Mouse (Mus musculus) neural tube, embryonic 10.5 days (tissue): ENCODE measurements around the gene Hpse.

Experiments
- DNase-seq: peaks from one replicate; pipeline ENCODE4 v3.0.0-alpha.2; 2017; ENCODE audit warnings: low spot score; ENCODE audit errors: extremely low spot score

Hpse gene

GRCm38 (mm10) chr5:100697398-100697797, 22.1 kb downstream of the Hpse start:
- DNase-seq: no peak

GRCm38 (mm10) chr5:100685631-100686030, 33.9 kb downstream of the Hpse start:
- no peak for DNase-seq

DNA sequence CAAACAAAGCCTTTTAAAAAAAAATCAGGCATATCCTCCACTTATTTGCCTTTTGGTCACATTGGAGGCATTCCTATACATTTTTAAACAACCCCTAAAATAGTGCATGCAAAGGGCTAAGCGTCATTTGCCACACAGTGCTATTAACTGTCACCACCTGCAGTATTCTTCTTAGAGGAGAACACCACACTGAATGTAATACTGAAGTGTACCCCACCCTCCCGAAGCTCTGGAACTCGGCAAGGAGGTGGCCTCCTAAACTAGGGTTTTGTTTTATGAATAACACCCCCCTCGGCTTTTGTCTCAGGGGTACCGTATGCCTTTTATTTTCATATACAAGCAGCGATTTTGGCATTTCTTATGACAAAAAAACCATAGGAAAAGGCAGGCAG, 39.0 kb downstream of the Hpse start:
- DNase-seq: no peak

DNA sequence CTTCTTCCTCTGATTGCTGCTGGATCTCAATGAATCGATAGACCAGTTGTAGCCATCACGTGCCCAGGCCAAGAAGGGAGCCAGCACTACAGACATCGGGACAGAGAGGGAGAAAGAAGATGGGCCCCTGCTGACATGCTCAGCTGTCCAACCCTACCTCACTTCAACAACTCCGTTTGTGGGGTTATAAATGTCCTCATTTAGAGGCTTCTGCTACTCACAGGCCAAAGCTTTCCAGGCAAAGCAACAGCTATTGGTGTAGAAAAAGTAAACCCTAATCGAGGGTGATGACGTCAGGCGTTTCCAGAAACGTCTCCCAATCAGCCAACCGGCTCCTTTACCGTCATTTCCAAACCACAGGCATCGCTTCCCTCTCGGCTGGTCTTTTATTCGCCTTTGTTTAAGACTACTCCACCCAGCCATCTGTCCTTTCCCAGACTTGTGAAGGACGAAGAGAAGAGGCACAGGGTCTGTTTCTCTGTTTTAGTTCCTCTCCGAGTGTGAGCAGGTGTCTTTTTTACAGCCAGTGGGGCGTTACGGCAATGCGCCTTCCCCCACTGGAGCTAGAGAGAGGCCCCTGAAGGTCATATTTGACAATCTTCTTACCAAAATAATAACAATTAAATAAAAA, 39.5 kb downstream of the Hpse start:
- DNase-seq: no peak

DNA sequence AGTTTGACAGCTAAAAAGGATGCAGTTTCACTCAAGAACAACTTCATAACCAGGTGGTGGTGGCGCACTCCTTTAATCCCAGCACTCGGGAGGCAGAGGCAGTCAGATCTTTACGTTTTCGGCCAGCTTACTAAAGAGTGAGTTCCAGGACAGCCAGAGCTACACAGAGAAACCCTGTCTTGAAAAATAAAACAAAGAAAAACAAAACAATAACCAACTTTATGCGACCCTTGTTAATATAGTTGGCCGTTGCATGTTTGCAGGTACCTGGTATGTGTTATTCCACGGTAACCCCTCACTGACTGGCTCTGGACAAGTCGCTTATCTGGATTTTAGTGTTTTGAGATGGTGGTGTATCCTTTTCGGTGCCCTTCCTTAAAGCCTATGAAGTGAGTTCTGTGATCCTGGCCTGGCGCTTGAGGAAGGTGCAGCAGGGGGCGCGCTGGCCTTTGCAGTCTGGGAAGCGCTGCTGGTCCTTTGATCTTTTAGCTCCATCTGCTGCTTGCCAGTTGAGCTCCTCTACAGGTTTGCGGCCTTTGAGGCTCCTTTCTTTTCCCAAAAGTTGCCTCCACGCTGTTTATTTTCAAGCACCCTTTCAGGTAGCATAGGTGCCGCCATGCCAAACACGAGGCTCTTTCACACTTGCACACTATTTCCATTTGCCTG, 44.7 kb downstream of the Hpse start, which contains the start of gene Coq2:
Coq2 (minus strand) TSS at position 430 of the 666 bp plus-strand sequence.
- peak; percentile 81 for DNase-seq

GRCm38 (mm10) chr5:100673745-100674486, 45.6 kb downstream of the Hpse start:
- DNase-seq: peak; percentile 87

- DNase-seq: no peak
Observed at GRCm38 (mm10) chr5:100672403-100672802, 47.1 kb downstream of the Hpse start.

- no peak for DNase-seq
Observed at GRCm38 (mm10) chr5:100671897-100672296, 47.6 kb downstream of the Hpse start.

DNA sequence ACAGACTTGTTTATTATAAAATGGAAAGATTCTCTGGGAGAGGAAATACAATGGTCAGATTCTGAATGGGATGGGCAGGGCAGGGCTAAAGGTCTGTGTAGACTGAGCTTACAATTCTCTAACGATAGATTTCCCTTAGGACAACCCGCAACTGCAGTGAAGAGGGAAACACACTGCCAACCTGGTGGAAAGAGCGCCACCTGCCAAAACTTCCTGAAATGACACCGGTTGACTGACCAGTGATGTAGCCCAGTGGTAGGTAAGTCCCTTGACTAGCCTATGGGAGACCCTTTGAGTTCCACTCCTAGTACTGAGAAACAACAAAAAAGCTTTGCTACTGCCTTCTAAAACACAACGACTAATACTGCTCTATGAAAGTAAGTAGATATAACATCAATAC, 48.1 kb downstream of the Hpse start:
- DNase-seq: peak; percentile 34

DNA sequence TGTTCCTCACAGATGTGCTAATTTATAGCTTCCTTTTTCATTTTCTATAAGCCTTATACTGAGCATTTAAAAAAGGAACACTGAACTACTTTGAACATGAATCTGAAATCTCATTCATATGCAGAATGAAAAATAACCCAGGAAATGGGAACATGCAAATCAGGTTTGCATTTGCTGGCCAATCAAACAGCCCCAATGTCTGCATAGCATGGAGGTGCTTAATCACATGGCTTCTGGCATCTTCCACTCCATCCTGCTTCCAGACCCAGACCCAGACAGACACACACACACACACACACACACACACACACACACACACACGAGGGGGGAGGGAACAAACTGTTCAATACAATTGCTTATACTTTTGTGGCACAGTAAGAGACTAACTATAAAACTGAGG, 52.6 kb downstream of the Hpse start:
- no peak for DNase-seq

DNA sequence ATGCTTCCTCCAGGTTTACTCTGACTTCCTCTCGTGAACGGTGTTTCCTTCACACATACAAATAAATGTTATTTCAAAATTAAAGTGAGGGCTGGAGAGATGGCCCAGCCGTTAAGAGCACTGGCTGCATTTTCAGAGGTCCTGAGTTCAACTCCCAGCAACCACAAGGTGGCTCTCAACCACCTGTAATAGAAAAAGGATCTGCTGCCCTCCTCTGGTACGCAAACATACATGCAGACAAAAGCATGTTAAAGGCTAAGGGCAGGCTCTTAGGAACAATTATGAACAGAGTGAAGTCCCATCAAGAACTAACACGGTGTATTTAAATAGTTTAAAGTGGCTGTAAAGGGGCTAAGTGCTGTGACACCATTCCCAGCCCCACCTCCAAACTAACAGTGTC, 55.7 kb downstream of the Hpse start:
- no peak for DNase-seq

- no peak for DNase-seq
Observed at GRCm38 (mm10) chr5:100663011-100663410, 56.5 kb downstream of the Hpse start.

GRCm38 (mm10) chr5:100658460-100658859, 61.1 kb downstream of the Hpse start:
- DNase-seq: no peak

DNA sequence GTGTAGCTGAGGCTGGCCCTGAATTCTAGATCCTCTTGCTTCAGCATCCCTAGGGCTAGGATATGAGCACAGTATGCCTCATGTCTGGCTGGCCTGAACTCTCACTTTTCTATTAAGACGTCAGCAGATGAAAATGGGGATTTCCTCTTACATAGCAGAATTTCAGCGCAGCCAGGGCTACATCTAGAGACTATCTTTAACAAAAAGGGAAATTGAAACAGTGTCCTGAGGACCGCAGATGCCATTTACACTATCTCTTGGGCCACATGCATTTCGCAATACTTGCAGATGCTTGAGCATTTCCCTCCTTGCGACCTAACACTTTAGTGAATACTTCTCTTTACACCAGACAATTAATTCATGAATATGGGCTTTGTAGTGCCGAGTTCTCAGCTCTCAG, 63.2 kb downstream of the Hpse start:
- DNase-seq: no peak

DNA sequence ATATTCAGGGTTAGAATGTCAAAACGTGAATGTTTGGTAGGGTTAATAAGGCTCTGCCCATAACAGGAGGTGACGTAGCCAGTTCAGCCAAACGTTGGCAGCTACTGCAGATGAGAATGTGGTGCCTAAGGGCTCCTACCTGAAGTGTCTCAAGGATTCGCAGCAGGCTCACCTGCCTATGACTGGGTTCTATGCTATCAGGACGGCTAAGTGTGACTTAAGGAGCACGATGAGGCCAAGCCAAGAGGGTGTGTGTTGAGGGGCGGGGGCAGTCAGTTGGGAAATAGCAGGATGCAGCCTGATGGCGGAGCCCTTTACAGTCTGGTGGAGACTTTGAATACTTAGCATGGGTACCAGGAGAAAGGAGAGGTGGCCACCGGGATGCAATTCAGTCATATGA, 67.2 kb downstream of the Hpse start:
- no peak for DNase-seq

GRCm38 (mm10) chr5:100651486-100651885, 68.0 kb downstream of the Hpse start:
- DNase-seq: no peak

DNA sequence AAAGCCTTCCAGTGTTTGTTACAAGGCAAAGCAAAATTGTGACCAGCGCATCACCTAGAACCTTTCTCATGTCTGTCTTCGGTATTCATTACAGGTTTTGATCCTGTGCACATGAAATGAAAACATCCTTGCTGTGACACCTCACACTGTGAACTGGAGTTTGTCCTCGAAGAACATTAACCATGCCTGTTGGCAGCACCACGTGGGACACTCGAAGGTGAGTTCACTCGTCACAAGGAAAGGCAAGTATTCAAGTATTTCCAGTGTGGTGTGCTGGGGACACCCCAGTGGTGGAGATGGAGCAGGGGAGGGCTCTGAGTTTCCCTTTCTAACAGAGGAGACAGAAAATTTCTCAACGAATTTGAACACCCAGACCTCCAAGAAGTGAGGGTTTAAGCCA, 68.5 kb downstream of the Hpse start:
- DNase-seq: no peak

- DNase-seq: no peak
Observed at GRCm38 (mm10) chr5:100648546-100648945, 71.0 kb downstream of the Hpse start.

DNA sequence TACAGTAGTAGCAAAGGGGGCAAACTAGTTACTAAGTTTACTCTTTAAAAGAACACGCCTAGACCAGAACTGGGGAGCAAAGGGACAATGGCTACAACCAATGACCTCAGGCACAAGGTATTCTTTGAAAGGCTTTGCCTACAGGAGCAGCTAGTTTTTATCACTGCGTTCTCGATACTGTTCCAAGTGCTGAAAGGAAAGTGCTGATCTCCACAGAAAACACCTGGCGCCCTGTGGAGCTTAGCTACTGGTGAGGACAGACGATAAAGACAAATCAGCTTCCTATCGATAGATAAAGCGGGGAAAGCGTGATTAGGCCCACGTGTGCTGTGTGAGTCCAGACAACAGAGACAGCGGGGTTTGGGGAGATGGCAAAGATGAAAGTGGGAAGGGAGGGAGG, 71.5 kb downstream of the Hpse start:
- DNase-seq: no peak

- DNase-seq: no peak
Observed at GRCm38 (mm10) chr5:100646558-100646957, 73.0 kb downstream of the Hpse start.

DNA sequence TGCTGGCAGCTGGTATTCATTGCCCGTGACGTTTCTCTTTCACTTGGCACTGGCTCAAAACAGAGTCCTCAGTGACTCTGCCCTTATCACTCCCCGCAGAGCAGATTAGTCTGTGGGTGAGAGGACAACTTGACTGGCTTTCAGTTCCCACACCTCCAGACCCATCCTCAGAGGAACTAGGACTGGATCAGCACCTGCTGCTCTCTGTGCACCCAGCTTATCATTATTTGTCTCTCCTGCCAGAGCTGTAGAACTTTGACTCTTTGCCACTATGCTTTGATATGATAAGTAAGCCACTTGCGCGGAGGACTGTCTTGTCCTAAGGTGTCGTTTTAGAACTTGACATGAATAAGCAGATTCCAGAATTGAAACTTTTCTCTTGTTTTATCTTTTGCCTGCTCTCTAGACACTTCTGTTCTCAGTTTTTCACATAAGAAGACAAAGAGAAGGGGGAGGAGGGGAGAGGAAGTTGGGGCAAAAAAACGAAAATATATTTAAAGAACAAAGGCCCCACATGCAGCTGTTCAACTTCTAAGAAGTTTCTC, 75.5 kb downstream of the Hpse start:
- DNase-seq: no peak

- no peak for DNase-seq
Observed at GRCm38 (mm10) chr5:100643253-100643990, 76.1 kb downstream of the Hpse start.
